27 mouse cellular contexts compared by ENCODE assay signal in the genomic region with DNA sequence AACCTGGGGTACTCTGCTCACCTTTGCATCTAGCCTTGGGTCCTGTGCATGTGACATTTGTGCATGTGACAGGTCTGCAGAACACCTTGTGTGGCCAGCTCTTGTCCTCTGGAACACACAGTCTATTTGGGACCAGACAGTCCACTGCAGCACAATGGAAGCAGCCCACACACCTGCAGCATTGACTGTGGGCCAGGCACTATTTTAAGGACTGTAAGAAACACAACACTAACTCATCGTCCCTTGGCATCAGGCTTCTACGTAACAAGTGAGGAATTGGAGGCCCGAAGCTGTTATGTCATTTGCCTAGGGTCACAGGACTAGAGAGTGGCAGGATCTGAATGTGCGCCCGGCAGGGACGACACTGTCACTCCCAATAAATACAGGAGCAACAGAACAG. TPM values are rescaled to one million over a fixed set of nuclear protein-coding genes. Genes with fewer than 3 reads are reported as not detected.
"Had no signal": no experiment of that assay in that cellular context is flagged by ENCODE, and none has a peak within 500 bp of the region (broad histone marks: within the 10 kb centered on the region; RNA-seq: fewer than 3 reads in every experiment).

No protein-coding gene starts in this region.

- H3K4me3 ChIP-seq: heart, embryonic 10.5 days; heart, embryonic 12.5 days; heart, embryonic 13.5 days; heart, embryonic 15.5 days; hindbrain, embryonic 10.5 days; hindbrain, embryonic 12.5 days; hindbrain, embryonic 13.5 days; hindbrain, embryonic 15.5 days; intestine, embryonic 15.5 days; kidney, embryonic 15.5 days had no signal

- DNase-seq: heart, postnatal 10 days; heart, postnatal 14 days; heart, postnatal 36 days; heart, postnatal 4 days; kidney, adult 11 months; kidney, adult 2 months; kidney, adult 8-10 months; kidney, adult 9 months; kidney, postnatal 10 days; kidney, postnatal 14 days; kidney, postnatal 25 days; kidney, postnatal 36 days; kidney, postnatal 4 days had no signal

- H3K27ac ChIP-seq: heart, embryonic 10.5 days; heart, embryonic 13.5 days; heart, embryonic 15.5 days; hindbrain, embryonic 10.5 days; hindbrain, embryonic 12.5 days; hindbrain, embryonic 13.5 days; hindbrain, embryonic 14.5 days; hindbrain, embryonic 15.5 days; hindbrain, postnatal 0 days; intestine, embryonic 15.5 days; kidney, embryonic 15.5 days; kidney, postnatal 0 days had no signal

RNA-seq across cellular contexts. Expression of a gene that starts 12.4 kb away (rescaled TPM):
- total RNA-seq: hematopoietic stem cell, adult 5-6 weeks had no signal
